ENCODE assay signal across 25 mouse cellular contexts in genomic region chr2:84495108-84495507, GRCm38 (mm10). TPM values are rescaled to one million over a fixed set of nuclear protein-coding genes. Genes with fewer than 3 reads are reported as not detected.
"Had no signal": no experiment of that assay in that cellular context is flagged by ENCODE, and none has a peak within 500 bp of the region (broad histone marks: within the 10 kb centered on the region; RNA-seq: fewer than 3 reads in every experiment).

No protein-coding gene starts in this region.

- H3K9ac ChIP-seq: embryonic facial prominence, embryonic 12.5 days; embryonic facial prominence, embryonic 13.5 days; embryonic facial prominence, embryonic 15.5 days; forebrain, embryonic 12.5 days; forebrain, embryonic 13.5 days; forebrain, embryonic 15.5 days; forebrain, postnatal 0 days had no signal

- H3K27ac ChIP-seq: embryonic facial prominence, embryonic 10.5 days; embryonic facial prominence, embryonic 12.5 days; embryonic facial prominence, embryonic 13.5 days; embryonic facial prominence, embryonic 15.5 days; forebrain, embryonic 10.5 days; forebrain, embryonic 12.5 days; forebrain, embryonic 13.5 days; forebrain, embryonic 15.5 days; gastrocnemius, adult 2 months; heart, embryonic 10.5 days had no signal

- H3K36me3 ChIP-seq: embryonic facial prominence, embryonic 10.5 days; embryonic facial prominence, embryonic 12.5 days; embryonic facial prominence, embryonic 13.5 days; embryonic facial prominence, embryonic 15.5 days; forebrain, embryonic 10.5 days; forebrain, embryonic 12.5 days; forebrain, embryonic 15.5 days; heart, embryonic 10.5 days had no signal

- H3K27me3 ChIP-seq: embryonic facial prominence, embryonic 12.5 days; embryonic facial prominence, embryonic 13.5 days; embryonic facial prominence, embryonic 15.5 days; forebrain, embryonic 12.5 days; forebrain, embryonic 13.5 days; forebrain, embryonic 15.5 days had no signal

- DNase-seq: cerebellum, adult 8-10 months; cerebellum, adult 9-10 months; cerebellum, adult 9-11 months; cerebellum, postnatal 10 days; cerebellum, postnatal 14 days; cerebellum, postnatal 25 days; cerebellum, postnatal 36 days; embryo, embryonic 11 days; forebrain, postnatal 0 days; gastrocnemius, adult 2 months; gastrocnemius, postnatal 10 days; gastrocnemius, postnatal 14 days; gastrocnemius, postnatal 25 days; gastrocnemius, postnatal 36 days; heart, adult 18-20 months had no signal

- H3K4me3 ChIP-seq: embryonic facial prominence, embryonic 10.5 days; embryonic facial prominence, embryonic 12.5 days; embryonic facial prominence, embryonic 13.5 days; embryonic facial prominence, embryonic 15.5 days; erythroblast, embryonic 14.5 days; forebrain, embryonic 10.5 days; forebrain, embryonic 12.5 days; forebrain, embryonic 13.5 days; forebrain, embryonic 15.5 days; gastrocnemius, adult 2 months; heart, embryonic 10.5 days had no signal

- H3K4me1 ChIP-seq: embryonic facial prominence, embryonic 10.5 days; embryonic facial prominence, embryonic 12.5 days; embryonic facial prominence, embryonic 13.5 days; embryonic facial prominence, embryonic 15.5 days; forebrain, embryonic 10.5 days; forebrain, embryonic 12.5 days; forebrain, embryonic 13.5 days; forebrain, embryonic 15.5 days; heart, embryonic 10.5 days had no signal

RNA-seq across cellular contexts. Expression of gene Tfpi, which starts 18.5 kb away (rescaled TPM):
- polyA plus RNA-seq: erythroblast, embryonic 14.5 days had no signal
